Mouse (Mus musculus): Measurements from ENCODE around the gene Lpcat2.

DNA sequence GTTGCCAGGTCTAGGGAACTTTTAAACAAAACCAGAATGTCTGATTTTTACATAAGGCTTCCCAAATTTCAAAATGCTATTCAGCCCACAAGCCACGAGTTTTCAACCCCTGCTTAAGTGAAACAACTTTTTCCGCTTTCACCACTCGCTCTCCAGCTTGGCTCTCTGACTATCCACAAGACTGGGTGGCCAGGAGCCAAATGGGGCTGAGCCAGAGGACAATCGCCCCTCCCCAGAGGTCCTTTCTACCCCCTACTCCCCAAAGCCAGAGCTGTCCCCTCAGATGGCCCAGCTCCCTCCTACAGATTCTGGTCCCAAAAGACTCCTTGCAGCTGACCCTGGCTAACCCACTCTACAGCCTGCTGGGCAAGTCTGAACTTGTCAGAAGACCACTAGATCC is 29.1 kb upstream of the Lpcat2 start:
- no peak for TF ChIP-seq TAL1 (conservative IDR thresholded peaks at IDR 0.05; ENCODE audit: low read depth, low read length)
- no peak for TF ChIP-seq GATA1 (IDR thresholded peaks at IDR 0.05; ENCODE audit: borderline replicate concordance, low read length)

Data from G1E (cell line).